Mouse (Mus musculus) megakaryocyte progenitor cell, adult 5-6 weeks (primary cell): ENCODE results near the gene Hoxa11. TPM values are rescaled to one million over a fixed set of nuclear protein-coding genes. Genes with fewer than 3 reads are reported as not detected.

Source experiments
- total RNA-seq, 2 experiments: library from RNA; stranded (forward) in 1 of 2; stranded (reverse) in 1 of 2; fragments of 157-497, 149-512 nt in 1 of 2; fragments of 200-1000 nt in 1 of 2; gene quantifications; 2 replicates each; pipeline versions ENCODE4 v1.2.3 to v1.2.4; 2015 to 2017

Gene Hoxa11
- total RNA-seq, 2 experiments from 2014 or later: not detected

Other genes with a start within 250 kb of the Hoxa11 start
- 96.8 and 103 TPM in 2 replicates for gene Skap2, start 233.3 kb downstream of the Hoxa11 start, total RNA-seq (2015)
- 139 and 181 TPM in 2 replicates for gene Skap2, start 233.3 kb downstream of the Hoxa11 start, total RNA-seq (2017)
- 0.15 and 0.17 TPM in 2 replicates for gene Hoxa1, start 87.5 kb downstream of the Hoxa11 start, total RNA-seq (2015)
- gene Hoxa1, start 87.5 kb downstream of the Hoxa11 start, total RNA-seq (2017): 0.10 TPM in 1 of 2 replicates, not detected in the other
- 0.86 TPM in 1 of 2 replicates, not detected in the other for gene Hoxa2, start 81.0 kb downstream of the Hoxa11 start, total RNA-seq (2015)
- gene Hoxa2, start 81.0 kb downstream of the Hoxa11 start, total RNA-seq (2017): 0.34 TPM in 1 of 2 replicates, not detected in the other
- not detected in 2 replicates for gene 5730596B20Rik, start 68.3 kb downstream of the Hoxa11 start, total RNA-seq (2015)
- not detected in 2 replicates for gene 5730596B20Rik, start 68.3 kb downstream of the Hoxa11 start, total RNA-seq (2017)
- gene Hoxa4, start 54.1 kb downstream of the Hoxa11 start, total RNA-seq (2015): 0.88 and 1.9 TPM in 2 replicates
- 0.71 and 1.3 TPM in 2 replicates for gene Hoxa4, start 54.1 kb downstream of the Hoxa11 start, total RNA-seq (2017)
- 2.3 and 3.1 TPM in 2 replicates for gene Hoxa5, start 41.2 kb downstream of the Hoxa11 start, total RNA-seq (2015)
- gene Hoxa5, start 41.2 kb downstream of the Hoxa11 start, total RNA-seq (2017): 0.83 and 1.1 TPM in 2 replicates
- 0.22 TPM in 1 of 2 replicates, not detected in the other for gene Hoxa6, start 37.1 kb downstream of the Hoxa11 start, total RNA-seq (2015)
- gene Hoxa6, start 37.1 kb downstream of the Hoxa11 start, total RNA-seq (2017): not detected in 2 replicates
- gene Hoxa3, start 32.5 kb downstream of the Hoxa11 start, total RNA-seq (2015): 0.59 and 2.1 TPM in 2 replicates
- 0.37 and 0.42 TPM in 2 replicates for gene Hoxa3, start 32.5 kb downstream of the Hoxa11 start, total RNA-seq (2017)
- not detected in 2 replicates for gene Gm28308, start 32.5 kb downstream of the Hoxa11 start, total RNA-seq (2015)
- 0.84 TPM in 1 of 2 replicates, not detected in the other for gene Gm28308, start 32.5 kb downstream of the Hoxa11 start, total RNA-seq (2017)
- gene Hoxa7, start 24.0 kb downstream of the Hoxa11 start, total RNA-seq (2015): 11.4 and 15.7 TPM in 2 replicates
- gene Hoxa7, start 24.0 kb downstream of the Hoxa11 start, total RNA-seq (2017): 5.5 and 8.2 TPM in 2 replicates
- gene Hoxa9, start 14.7 kb downstream of the Hoxa11 start, total RNA-seq (2015): 8.1 and 10.7 TPM in 2 replicates
- gene Hoxa9, start 14.7 kb downstream of the Hoxa11 start, total RNA-seq (2017): 23.4 and 24.9 TPM in 2 replicates
- gene Hoxa10, start 5.0 kb downstream of the Hoxa11 start, total RNA-seq (2015): 0.12 and 0.24 TPM in 2 replicates
- 0.30 TPM in 1 of 2 replicates, not detected in the other for gene Hoxa10, start 5.0 kb downstream of the Hoxa11 start, total RNA-seq (2017)
- not detected in 2 replicates for gene Hoxa13, start 15.1 kb upstream of the Hoxa11 start, total RNA-seq (2015)
- gene Hoxa13, start 15.1 kb upstream of the Hoxa11 start, total RNA-seq (2017): not detected in 2 replicates
- gene Evx1, start 67.7 kb upstream of the Hoxa11 start, total RNA-seq (2015): not detected in 2 replicates
- not detected in 2 replicates for gene Evx1, start 67.7 kb upstream of the Hoxa11 start, total RNA-seq (2017)